Mouse (Mus musculus): ENCODE results near the gene Gabrb3.

GRCm38 (mm10) chr7:57421044-57421443 lies 1.6 kb downstream of the Gabrb3 start:
- no peak for TF ChIP-seq POLR2A (IDR thresholded peaks at IDR 0.05; ENCODE audit: borderline replicate concordance, insufficient read depth, low read length)
- no peak for TF ChIP-seq CTCF (IDR thresholded peaks at IDR 0.05; ENCODE audit: borderline replicate concordance, insufficient read depth, low read depth, low read length)
